Mouse (Mus musculus): ENCODE results near the gene Dhdh. TPM values are rescaled to one million over a fixed set of nuclear protein-coding genes. Genes with fewer than 3 reads are reported as not detected.

Dhdh gene
- polyA plus RNA-seq, 1 experiment: 2.4 TPM

DNA sequence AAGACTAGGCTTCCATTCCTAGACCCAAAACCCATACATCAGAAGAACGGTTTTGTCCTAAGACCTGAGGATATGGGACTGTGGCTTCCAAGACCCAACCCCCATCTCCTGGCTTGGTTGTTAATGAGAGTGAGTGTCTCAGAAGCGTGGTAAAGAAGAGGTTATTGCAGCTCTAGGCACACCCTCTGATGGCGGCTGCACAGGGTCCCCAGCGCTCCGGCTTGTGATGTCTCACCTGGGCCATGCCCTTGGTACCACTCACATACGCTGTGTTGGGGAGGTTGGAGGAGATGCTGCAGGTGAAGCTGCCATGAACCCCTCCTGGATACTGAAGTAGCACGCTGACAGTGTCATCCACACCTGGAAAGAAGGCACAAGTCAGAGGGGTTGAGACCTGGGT lies 9.8 kb downstream of the Dhdh start:
- no peak overlapping the region for H3K27ac ChIP-seq (ENCODE audit: control insufficient read depth, insufficient read depth, low read length)
- TF ChIP-seq CTCF (IDR thresholded peaks at IDR 0.05; ENCODE audit: borderline replicate concordance, control insufficient read depth, extremely low read depth, insufficient read depth, low read length, poor library complexity): no peak
- no peak for TF ChIP-seq POLR2A (IDR thresholded peaks at IDR 0.05; ENCODE audit: control insufficient read depth, extremely low read depth, insufficient read depth, low read length, poor library complexity)
- DNase-seq: no peak
- H3K4me3 ChIP-seq (ENCODE audit: control insufficient read depth, insufficient read depth, low read length): no peak overlapping the region
- WGBS: 98% methylated on average over 7 of the region's 7 CpGs
- H3K36me3 ChIP-seq (ENCODE audit: control insufficient read depth, insufficient read depth, low read length): no peaks in the 10 kb centered on the region
- no peaks in the 10 kb centered on the region for H3K4me1 ChIP-seq (replicated peaks; ENCODE audit: control insufficient read depth, insufficient read depth, low read length)
- no peaks in the 10 kb centered on the region for H3K27me3 ChIP-seq (ENCODE audit: control insufficient read depth, insufficient read depth, low read length)

DNA sequence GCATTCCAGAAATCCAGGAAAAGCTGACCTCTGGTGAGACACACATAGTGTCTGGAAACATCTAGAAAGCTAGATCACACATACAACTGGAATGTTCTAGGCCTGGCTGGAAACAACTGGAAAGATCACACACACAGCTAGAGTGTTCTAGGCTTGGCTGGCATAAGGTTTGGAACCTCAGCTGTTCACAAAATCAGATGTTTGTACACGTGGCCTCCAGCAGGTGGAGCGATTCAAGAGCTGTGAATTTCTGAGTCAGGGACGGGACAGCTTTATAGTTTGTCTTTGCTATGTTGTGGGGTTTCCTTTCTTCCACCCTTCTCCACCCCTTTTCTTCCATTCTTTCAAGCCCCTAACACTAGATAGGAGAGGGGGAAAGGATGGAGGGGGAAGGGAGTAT lies 11.6 kb downstream of the Dhdh start:
- Histone ChIP-seq H3K4me3 (ENCODE audit: control insufficient read depth, insufficient read depth, low read length) (no peak overlapping the region), H3K27me3 (ENCODE audit: control insufficient read depth, insufficient read depth, low read length) (no peaks in the 10 kb centered on the region), H3K36me3 (ENCODE audit: control insufficient read depth, insufficient read depth, low read length) (no peaks in the 10 kb centered on the region), H3K27ac (ENCODE audit: control insufficient read depth, insufficient read depth, low read length) (no peak overlapping the region), H3K4me1 (replicated peaks; ENCODE audit: control insufficient read depth, insufficient read depth, low read length) (no peaks in the 10 kb centered on the region)
- TF ChIP-seq POLR2A (IDR thresholded peaks at IDR 0.05; ENCODE audit: control insufficient read depth, extremely low read depth, insufficient read depth, low read length, poor library complexity): no peak
- no peak for TF ChIP-seq CTCF (IDR thresholded peaks at IDR 0.05; ENCODE audit: borderline replicate concordance, control insufficient read depth, extremely low read depth, insufficient read depth, low read length, poor library complexity)
- WGBS: 2% methylated on average over 3 of the region's 3 CpGs
- DNase-seq: peak; percentile 69

DNA sequence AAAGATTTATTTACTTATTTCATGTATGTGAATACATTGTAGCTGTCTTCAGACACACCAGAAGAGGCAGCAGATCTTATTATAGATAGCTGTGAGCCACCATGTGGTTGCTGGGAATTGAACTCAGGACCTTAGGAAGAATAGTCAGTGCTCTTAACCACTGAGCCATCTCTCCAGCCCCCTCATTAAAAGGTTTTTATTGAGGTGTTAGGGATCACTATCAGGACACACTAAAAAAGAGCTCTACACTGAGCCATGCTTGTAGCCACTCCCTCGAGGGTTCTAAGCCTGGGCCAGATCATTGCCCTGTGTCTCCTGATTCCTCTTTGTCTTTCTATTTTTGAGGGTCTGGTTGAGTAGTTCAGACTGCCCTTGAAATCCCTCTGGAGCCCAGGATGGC lies 12.2 kb downstream of the Dhdh start:
- Histone ChIP-seq H3K4me1 (replicated peaks; ENCODE audit: control insufficient read depth, insufficient read depth, low read length) (no peaks in the 10 kb centered on the region), H3K27me3 (ENCODE audit: control insufficient read depth, insufficient read depth, low read length) (no peaks in the 10 kb centered on the region), H3K36me3 (ENCODE audit: control insufficient read depth, insufficient read depth, low read length) (no peaks in the 10 kb centered on the region), H3K4me3 (ENCODE audit: control insufficient read depth, insufficient read depth, low read length) (no peak overlapping the region), H3K27ac (ENCODE audit: control insufficient read depth, insufficient read depth, low read length) (no peak overlapping the region)
- TF ChIP-seq CTCF (IDR thresholded peaks at IDR 0.05; ENCODE audit: borderline replicate concordance, control insufficient read depth, extremely low read depth, insufficient read depth, low read length, poor library complexity): no peak
- TF ChIP-seq POLR2A (IDR thresholded peaks at IDR 0.05; ENCODE audit: control insufficient read depth, extremely low read depth, insufficient read depth, low read length, poor library complexity): no peak
- 68% methylated on average over 1 of the region's 1 CpGs for WGBS
- DNase-seq: no peak

DNA sequence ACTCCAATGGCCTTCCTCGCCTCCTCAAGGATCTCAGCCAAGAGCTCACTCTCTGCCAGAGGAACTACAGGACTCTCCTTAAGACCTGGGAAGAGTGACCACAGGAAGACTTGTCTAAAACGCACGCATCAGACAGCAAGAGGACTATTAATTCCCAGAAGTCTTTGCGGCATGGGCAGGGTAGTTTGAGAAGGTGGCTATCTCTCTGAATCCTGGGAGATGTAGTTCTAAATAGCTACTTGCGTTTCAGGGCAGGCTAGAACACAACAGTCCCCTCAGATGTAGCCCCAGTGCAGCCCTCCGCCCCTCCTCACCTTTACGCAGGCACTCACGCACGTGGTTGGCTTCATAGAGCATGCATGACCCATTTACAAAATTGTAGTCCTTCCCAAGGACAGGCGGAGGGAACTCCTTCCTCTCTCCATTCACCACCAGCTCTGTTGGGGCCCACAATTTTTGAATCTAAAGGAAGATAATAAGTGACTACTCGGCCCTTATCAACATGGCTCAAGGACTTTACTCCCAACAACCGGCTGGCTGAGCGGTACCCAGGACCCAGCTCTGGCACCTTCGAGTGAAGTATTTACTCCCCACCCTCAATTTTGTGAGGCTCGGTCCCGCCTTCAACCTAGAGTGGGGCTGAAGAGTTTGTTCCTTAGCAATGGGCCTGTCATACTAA lies 13.2 kb downstream of the Dhdh start:
- DNase-seq: no peak
- Histone ChIP-seq H3K27ac (ENCODE audit: control insufficient read depth, insufficient read depth, low read length) (no peak overlapping the region), H3K36me3 (ENCODE audit: control insufficient read depth, insufficient read depth, low read length) (no peaks in the 10 kb centered on the region), H3K27me3 (ENCODE audit: control insufficient read depth, insufficient read depth, low read length) (no peaks in the 10 kb centered on the region), H3K4me1 (replicated peaks; ENCODE audit: control insufficient read depth, insufficient read depth, low read length) (no peaks in the 10 kb centered on the region), H3K4me3 (ENCODE audit: control insufficient read depth, insufficient read depth, low read length) (no peak overlapping the region)
- TF ChIP-seq POLR2A (IDR thresholded peaks at IDR 0.05; ENCODE audit: control insufficient read depth, extremely low read depth, insufficient read depth, low read length, poor library complexity) (no peak), CTCF (IDR thresholded peaks at IDR 0.05; ENCODE audit: borderline replicate concordance, control insufficient read depth, extremely low read depth, insufficient read depth, low read length, poor library complexity) (no peak)
- 94% methylated on average over 16 of the region's 16 CpGs for WGBS

DNA sequence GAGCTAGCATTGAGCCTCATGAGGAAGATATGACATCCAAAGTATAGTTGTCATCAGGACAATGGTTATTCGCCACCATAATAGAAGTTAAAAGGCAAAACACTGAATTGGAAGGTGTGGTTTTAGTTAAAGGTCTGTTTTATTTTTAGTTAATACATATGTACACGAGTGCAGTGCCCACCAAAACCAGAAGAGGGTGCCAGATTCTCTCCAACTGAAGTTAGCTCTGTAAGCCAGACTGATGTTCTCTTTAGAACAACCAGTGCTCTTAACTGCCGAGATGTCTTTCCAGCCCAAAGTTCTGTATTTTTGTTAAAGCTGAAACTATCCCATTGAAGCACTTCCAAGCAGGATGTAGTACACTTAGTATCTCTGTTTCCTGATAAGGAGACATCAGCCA lies 17.7 kb downstream of the Dhdh start:
- Histone ChIP-seq H3K27me3 (ENCODE audit: control insufficient read depth, insufficient read depth, low read length) (no peaks in the 10 kb centered on the region), H3K4me1 (replicated peaks; ENCODE audit: control insufficient read depth, insufficient read depth, low read length) (peaks cover 7% of the 10 kb centered on the region), H3K36me3 (ENCODE audit: control insufficient read depth, insufficient read depth, low read length) (no peaks in the 10 kb centered on the region), H3K4me3 (ENCODE audit: control insufficient read depth, insufficient read depth, low read length) (no peak overlapping the region), H3K27ac (ENCODE audit: control insufficient read depth, insufficient read depth, low read length) (no peak overlapping the region)
- DNase-seq: peak; percentile 73
- no peak for TF ChIP-seq POLR2A (IDR thresholded peaks at IDR 0.05; ENCODE audit: control insufficient read depth, extremely low read depth, insufficient read depth, low read length, poor library complexity)
- TF ChIP-seq CTCF (IDR thresholded peaks at IDR 0.05; ENCODE audit: borderline replicate concordance, control insufficient read depth, extremely low read depth, insufficient read depth, low read length, poor library complexity): no peak
- WGBS: 6% methylated on average over 3 of the region's 3 CpGs

DNA sequence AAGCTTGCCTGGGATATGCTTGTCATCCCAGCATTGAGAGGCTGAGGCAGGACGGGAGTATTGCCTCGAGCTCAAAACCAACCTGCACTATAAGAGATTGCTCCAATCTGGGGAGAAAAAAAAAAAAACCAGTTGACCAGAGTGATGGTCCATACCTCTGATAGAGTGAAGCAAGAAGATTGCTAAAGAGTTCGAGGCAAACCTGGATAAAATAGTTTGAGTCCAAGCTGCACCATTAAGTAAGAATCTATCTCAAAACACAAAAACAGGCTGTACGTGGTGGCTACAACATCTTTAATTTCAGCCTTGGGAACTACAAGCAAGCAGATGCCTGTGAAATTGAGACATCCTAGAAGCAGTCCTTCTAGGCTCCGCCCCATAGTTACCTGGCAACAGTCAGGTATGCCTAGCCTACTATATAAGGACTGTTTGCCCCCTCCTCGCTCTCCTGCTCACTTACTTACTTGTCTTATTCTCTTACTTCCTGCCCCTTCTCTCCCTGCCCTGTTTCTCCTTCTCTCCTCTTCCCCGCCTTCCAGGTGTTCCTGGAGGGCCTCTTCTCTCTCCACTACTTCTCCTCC lies 21.4 kb downstream of the Dhdh start:
- H3K4me3 ChIP-seq (ENCODE audit: control insufficient read depth, insufficient read depth, low read length): peak overlapping the region; percentile 62
- no peaks in the 10 kb centered on the region for H3K36me3 ChIP-seq (ENCODE audit: control insufficient read depth, insufficient read depth, low read length)
- WGBS: 50% methylated on average over 7 of the region's 7 CpGs
- no peak overlapping the region for H3K27ac ChIP-seq (ENCODE audit: control insufficient read depth, insufficient read depth, low read length)
- no peak for TF ChIP-seq POLR2A (IDR thresholded peaks at IDR 0.05; ENCODE audit: control insufficient read depth, extremely low read depth, insufficient read depth, low read length, poor library complexity)
- TF ChIP-seq CTCF (IDR thresholded peaks at IDR 0.05; ENCODE audit: borderline replicate concordance, control insufficient read depth, extremely low read depth, insufficient read depth, low read length, poor library complexity): no peak
- H3K4me1 ChIP-seq (replicated peaks; ENCODE audit: control insufficient read depth, insufficient read depth, low read length): peaks cover 12% of the 10 kb centered on the region
- H3K27me3 ChIP-seq (ENCODE audit: control insufficient read depth, insufficient read depth, low read length): no peaks in the 10 kb centered on the region
- DNase-seq: no peak

All from thymus, adult 2 months (tissue).